Mouse (Mus musculus) induced T-regulatory cell, adult 2 months (primary cell): ENCODE measurements around the gene Flot1.

Experiments
- DNase-seq: peaks from one replicate; pipeline ENCODE4 v3.0.0-alpha.2; 2012; ENCODE audit warnings: low read depth

The Flot1 gene

DNA sequence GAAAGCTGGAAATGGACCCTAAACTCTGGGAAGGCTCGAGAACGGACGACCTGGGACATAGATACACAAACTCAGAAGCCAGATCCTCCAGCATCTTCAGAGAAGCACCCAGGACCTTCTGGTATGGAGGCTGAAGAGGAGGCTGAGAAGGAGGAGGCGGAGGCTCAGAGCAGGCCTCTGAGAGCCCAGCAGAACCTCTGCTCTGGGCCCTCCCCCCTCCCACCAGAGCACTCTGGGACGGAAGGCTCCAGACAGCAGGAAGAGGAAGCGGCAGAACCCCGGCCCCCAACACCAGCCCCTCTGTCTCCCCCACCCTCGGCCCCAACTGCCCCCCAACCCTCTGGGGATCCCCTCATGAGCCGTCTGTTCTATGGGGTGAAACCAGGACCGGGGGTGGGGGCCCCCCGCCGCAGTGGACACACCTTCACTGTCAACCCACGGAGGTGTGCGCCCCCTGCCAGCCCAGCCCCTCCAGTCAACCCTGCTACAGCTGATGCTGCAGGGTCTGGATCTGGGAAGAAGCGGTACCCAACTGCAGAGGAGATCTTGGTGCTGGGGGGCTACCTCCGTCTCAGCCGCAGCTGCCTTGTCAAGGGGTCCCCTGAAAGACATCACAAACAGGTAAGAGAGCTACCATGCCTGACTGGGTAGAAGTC, 45.3 kb downstream of the Flot1 start:
- peak; percentile 83 for DNase-seq

DNA sequence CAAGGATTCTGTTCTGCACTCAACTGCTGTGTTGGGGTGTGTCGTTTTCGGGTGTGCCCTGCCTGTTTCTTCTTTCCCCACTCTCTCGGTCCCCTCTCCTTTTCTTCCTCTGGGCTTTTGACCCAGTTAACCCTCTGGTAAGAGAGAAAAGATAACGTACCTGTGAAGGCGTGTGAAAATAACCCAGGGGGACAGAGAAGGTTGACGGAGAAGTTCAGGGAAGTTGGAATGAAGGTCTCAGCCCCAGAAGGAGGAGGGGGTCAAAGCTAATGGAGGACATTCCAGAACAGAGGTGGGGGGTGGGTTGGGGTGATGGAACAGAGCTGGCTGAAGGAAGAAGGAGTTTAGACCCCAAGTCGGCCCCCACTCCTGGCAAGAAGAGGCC, 45.9 kb downstream of the Flot1 start:
- DNase-seq: no peak

DNA sequence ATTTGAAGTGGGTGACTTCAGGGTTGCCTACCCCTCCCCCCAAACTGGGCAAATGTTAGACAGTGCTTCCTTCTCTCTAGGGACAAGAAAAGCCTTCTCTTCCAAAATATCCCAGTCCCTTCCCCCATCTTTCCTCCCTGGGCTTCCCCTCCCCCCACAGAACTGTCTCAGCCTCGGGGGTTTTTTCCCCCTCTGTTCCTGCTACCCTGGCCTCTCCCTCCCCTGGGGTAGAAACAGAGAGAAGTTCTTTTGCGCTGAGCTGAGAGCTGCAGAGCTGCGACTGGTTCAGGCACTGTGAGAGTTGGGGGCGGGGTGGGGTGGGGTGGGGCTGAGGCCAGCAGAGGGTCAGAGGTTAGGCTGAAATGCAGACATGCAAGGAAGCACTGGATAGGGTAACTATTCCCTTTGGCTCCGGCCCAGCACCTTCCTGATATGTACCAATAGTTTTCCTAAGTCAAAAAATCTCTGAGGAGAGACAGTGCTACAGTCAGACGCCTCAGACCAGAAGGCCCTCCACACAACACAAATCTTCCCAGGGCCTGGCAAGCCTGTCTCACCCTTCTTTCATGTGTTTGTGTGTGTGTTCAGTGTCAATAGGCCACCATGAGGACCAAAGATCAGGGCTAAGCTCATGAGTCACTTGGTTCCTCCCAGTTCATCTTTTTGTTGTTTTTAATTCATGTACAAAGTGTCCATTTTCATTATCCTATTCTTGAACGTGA, 46.5 kb downstream of the Flot1 start:
- DNase-seq: peak; percentile 60

DNA sequence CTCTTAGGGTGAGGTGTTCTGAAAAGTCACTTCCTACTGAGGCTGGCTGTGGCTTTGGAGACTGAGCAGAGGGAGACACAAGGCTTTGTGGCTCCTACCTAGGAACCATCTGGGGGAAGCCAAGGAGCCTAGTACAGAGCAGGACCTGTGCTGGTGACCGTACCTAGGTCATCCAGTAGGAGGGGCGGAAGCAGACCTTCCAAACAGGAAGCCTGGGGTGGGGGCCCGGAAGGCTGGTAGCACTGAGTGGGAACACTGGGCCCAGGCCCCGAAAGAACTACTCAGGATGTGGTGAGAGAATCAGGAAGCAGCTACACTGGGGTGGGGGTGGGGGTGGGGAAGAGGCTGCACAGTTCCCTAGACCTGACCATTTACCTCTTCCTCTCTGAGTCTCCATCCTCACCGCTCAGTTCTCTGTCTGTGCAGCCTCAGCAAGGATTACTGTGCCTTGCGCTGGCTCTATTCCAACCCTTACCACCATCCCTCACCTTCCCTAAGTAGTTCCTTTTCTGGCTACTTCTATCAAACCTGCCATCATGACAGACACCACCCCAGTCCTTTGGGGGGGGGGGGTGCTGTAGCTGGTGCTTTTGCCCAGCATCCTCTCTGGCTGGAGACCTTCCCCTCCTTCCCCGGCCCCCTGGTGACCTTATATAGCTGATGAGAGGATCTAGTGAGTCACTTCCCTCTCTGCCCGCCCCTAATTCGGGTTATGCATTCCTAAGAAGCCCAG, 47.3 kb downstream of the Flot1 start:
- peak; percentile 92 for DNase-seq

DNA sequence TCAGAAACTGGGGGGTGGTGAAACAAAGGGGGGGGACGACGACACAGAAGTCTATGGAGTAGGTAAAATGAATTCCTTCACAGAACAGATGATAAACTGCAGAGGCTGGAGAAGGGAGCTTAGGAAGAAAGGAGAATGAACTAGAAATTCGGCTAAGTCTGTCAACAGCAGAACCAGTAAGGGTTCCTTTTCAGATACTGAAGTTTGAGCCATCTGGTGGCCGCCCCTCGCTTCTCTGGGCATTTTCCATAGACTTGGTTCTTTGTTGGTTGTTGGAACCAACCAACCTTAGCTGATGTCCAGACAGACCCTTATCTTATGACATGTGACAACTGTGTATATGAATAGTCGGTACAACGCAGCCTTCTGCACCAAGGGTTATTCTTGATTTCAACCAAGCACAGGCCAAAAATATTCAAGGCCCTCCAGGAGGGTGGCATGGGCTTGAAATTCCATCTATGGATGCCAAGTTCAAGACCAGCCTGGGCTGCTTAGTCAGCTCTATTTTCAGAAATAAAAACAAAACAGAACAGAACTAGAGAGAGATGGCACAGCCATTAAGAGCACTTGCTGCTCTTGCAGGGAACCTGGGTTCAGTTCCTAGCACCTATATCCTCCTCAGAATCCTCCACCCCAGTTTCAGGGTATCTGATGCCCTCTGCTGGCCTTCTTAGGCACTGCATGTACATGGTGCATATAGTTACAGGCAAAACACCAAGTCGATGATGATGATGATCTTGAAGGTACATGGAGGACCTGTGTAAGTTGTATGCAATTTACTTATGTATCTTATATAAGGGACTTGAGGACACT, 48.1 kb downstream of the Flot1 start:
- DNase-seq: peak; percentile 87

DNA sequence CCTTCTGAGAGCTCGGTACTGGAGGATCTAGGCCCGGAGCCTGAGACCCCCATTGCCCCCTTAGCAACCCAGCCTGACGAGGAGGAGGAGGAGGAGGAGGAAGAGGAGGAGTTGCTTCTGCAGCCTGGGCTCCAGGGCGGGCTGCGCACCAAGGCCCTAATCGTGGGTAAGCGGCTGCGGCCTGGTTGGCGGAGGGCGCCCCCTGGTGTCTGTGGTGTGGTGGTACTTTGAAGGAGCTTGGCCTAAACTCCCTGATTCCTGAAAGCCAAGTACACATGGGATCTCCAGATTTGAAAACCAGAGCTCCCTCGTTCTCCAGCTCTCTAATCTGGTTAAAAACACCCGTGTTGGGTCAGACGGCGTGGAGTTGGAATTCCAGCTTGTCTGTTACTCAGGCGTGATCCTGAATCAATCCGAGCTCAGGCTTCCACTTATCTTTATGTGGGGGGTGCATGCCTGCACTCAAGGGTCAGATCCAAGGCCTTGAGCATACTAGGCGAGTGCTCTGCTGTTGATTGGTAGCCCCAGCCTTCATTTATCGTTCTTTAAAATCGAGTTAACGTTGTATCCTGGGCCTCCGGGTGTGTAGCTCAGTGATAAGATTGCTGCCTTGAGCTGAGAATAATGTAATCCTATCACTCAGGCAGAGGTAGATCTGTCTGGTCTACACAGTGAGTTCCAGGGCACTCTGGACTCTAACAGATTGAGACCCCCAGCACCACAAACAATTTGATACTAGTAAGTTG, 50.9 kb downstream of the Flot1 start:
- peak; percentile 90 for DNase-seq

DNA sequence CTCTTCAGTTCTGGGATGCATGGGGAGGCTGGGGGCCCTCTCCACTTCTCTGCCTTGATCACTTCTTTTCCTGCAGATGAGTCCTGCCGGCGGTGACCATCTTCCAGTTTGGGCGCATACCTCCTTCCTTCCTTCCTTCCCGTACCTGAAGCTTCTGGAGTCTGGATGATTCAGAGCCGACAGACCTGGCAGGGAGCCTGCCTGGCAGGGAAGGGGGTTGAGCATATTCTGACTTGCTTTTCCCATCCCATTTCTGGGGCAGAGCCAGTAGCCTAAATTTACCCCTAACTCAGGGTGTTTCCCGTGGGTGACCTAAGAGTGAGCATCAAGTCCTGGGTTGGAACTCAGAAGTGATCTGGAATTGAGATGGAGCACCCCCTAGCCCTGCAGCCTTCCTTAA, 51.7 kb downstream of the Flot1 start:
- DNase-seq: no peak

DNA sequence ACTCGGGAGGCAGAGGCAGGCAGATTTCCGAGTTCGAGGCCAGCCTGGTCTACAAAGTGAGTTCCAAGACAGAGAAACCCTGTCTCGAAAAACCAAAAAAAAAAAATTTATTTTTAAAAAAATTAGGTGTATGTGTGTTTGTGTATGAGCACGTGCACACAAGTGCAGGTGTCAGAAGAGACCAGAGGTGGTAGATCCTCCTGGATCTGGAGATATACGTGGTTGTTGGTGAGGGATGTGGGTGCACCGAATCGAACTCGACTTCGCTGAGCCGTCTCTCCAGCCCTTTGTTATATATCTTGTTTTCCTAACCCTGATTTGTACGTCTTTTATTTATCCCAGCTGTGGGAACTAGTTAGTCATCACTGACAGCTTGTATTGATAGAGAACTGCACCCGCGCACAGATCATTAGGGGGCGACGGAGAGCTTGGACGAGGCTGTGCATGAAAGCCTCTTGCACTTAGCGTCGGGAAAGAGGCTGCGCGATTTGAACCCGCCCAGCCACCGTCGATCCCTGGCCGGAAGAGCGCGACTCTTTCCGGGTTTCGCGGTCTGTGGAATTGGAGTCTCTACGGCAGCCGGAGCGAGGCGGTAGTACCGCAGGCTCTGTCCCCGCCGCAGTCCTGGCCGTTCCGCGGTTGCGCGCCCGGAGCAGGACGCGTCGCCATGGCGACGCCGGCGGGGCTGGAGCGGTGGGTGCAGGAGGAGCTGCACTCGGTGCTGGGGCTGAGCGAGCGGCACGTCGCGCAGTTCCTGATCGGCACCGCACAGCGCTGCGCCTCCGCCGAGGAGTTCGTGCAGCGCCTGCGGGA, 56.4 kb downstream of the Flot1 start, which contains the start of gene Dhx16:
Gene Dhx16, plus strand, starts transcription at position 575 of the 813 bp plus-strand sequence.
- DNase-seq: peak; percentile 97
